Mouse (Mus musculus) kidney, postnatal 14 days (tissue): ENCODE results near the gene Krt31.

Experiments
- DNase-seq: peaks from one replicate; pipeline ENCODE4 v3.0.0; 2022; ENCODE audit warnings: mixed read lengths

Gene Krt31

GRCm38 (mm10) chr11:100004846-100005245, 45.5 kb downstream of the Krt31 start:
- DNase-seq: peak; percentile 57

- no peak for DNase-seq
Measured at GRCm38 (mm10) chr11:99999091-99999490, 51.3 kb downstream of the Krt31 start.
